Comparison of ENCODE assay signal across 26 mouse cellular contexts in genomic region chr11:61032481-61032880, GRCm38 (mm10). TPM values are rescaled to one million over a fixed set of nuclear protein-coding genes. Genes with fewer than 3 reads are reported as not detected.
"Had no signal": no experiment of that assay in that cellular context is flagged by ENCODE, and none has a peak within 500 bp of the region (broad histone marks: within the 10 kb centered on the region; RNA-seq: fewer than 3 reads in every experiment).

No protein-coding gene starts in this region.

- H3K9ac ChIP-seq: heart, embryonic 13.5 days; heart, embryonic 15.5 days; hindbrain, embryonic 12.5 days; hindbrain, embryonic 14.5 days; intestine, embryonic 15.5 days; limb, embryonic 13.5 days; limb, embryonic 15.5 days; liver, embryonic 12.5 days; liver, embryonic 14.5 days had no signal

- H3K36me3 ChIP-seq: heart, embryonic 13.5 days; heart, embryonic 15.5 days; hindbrain, embryonic 10.5 days; hindbrain, embryonic 12.5 days; intestine, embryonic 15.5 days; limb, embryonic 13.5 days; limb, embryonic 15.5 days; liver, embryonic 12.5 days had no signal

- H3K27me3 ChIP-seq: heart, embryonic 13.5 days; heart, embryonic 15.5 days; hindbrain, embryonic 12.5 days; intestine, embryonic 15.5 days; limb, embryonic 13.5 days; limb, embryonic 15.5 days had no signal

- H3K27ac ChIP-seq: heart, adult 2 months; heart, embryonic 13.5 days; heart, embryonic 15.5 days; hindbrain, embryonic 10.5 days; hindbrain, embryonic 12.5 days; hindbrain, embryonic 14.5 days; intestine, embryonic 15.5 days; layer of hippocampus, adult 2 months; left cerebral cortex, adult 2 months; limb, embryonic 13.5 days; limb, embryonic 15.5 days; liver, embryonic 12.5 days; liver, embryonic 14.5 days had no signal

- H3K4me3 ChIP-seq: heart, adult 2 months; heart, embryonic 13.5 days; heart, embryonic 15.5 days; hindbrain, embryonic 10.5 days; hindbrain, embryonic 12.5 days; intestine, embryonic 15.5 days; layer of hippocampus, adult 2 months; left cerebral cortex, adult 2 months; limb, embryonic 13.5 days; limb, embryonic 15.5 days; liver, embryonic 12.5 days had no signal

- H3K4me1 ChIP-seq: liver, embryonic 12.5 days had no signal

- H3K4me2 ChIP-seq: heart, embryonic 11.5 days; heart, embryonic 13.5 days; heart, embryonic 15.5 days; hindbrain, embryonic 12.5 days; hindbrain, embryonic 14.5 days; intestine, embryonic 15.5 days; limb, embryonic 13.5 days; limb, embryonic 15.5 days; liver, embryonic 12.5 days had no signal

- DNase-seq: gastrocnemius, postnatal 25 days; heart, adult 2 months; heart, postnatal 14 days; heart, postnatal 36 days; kidney, adult 18-20 months; kidney, adult 8-10 months; kidney, postnatal 10 days; kidney, postnatal 25 days; kidney, postnatal 4 days; left cerebral cortex, postnatal 4 days had no signal

- H3K9me3 ChIP-seq: heart, embryonic 13.5 days; heart, embryonic 15.5 days; hindbrain, embryonic 10.5 days; hindbrain, embryonic 12.5 days; intestine, embryonic 15.5 days; limb, embryonic 15.5 days; liver, embryonic 12.5 days had no signal

RNA-seq across cellular contexts. Expression of gene Kcnj12, which starts 10.1 kb away (rescaled TPM):
- total RNA-seq: granulocyte monocyte progenitor cell, adult 5-6 weeks; liver, adult 2 months had no signal
- polyA plus RNA-seq: inflammation-experienced regulatory T-cells, adult 6 months; liver, adult 2 months had no signal
